Mouse (Mus musculus) neural tube, embryonic 15.5 days (tissue): Measurements from ENCODE around the gene Olfr1366. TPM values are rescaled to one million over a fixed set of nuclear protein-coding genes. Genes with fewer than 3 reads are reported as not detected.

Source experiments
- ATAC-seq: fragments of 200-750 bp; cut with Nextera tagmentation; 2 replicates; pipeline ENCODE4 v1.8.0; 2017; ENCODE audit warnings: mild to moderate bottlenecking, moderate TSS enrichment, moderate library complexity; ENCODE audit not compliant: low FRiP score
- H3K27ac ChIP-seq: fragments of 300-500 bp; sonication (generic); replicated peaks from 2 replicates; pipeline ENCODE4 v1.5.1; 2015; ENCODE audit warnings: mild to moderate bottlenecking, inconsistent platforms
- H3K27me3 ChIP-seq: fragments of 300-500 bp; sonication (generic); replicated peaks from 2 replicates; pipeline ENCODE4 v1.6.1; 2015; ENCODE audit warnings: inconsistent platforms
- H3K36me3 ChIP-seq: fragments of 300-500 bp; sonication (generic); 2 replicates; pipeline ENCODE4 v1.6.1; 2015; ENCODE audit warnings: inconsistent platforms
- H3K4me1 ChIP-seq: fragments of 300-500 bp; sonication (generic); 2 replicates; pipeline ENCODE4 v1.6.1; 2015; ENCODE audit warnings: inconsistent platforms
- H3K4me2 ChIP-seq: fragments of 300-500 bp; sonication (generic); 2 replicates; pipeline ENCODE4 v1.6.1; 2015; ENCODE audit warnings: inconsistent platforms, mild to moderate bottlenecking, moderate library complexity
- H3K4me3 ChIP-seq: fragments of 300-500 bp; sonication (generic); replicated peaks from 2 replicates; pipeline ENCODE4 v1.5.1; 2015; ENCODE audit warnings: mild to moderate bottlenecking, inconsistent platforms
- H3K9ac ChIP-seq: fragments of 300-500 bp; sonication (generic); replicated peaks from 2 replicates; pipeline ENCODE4 v1.6.1; 2015; ENCODE audit warnings: mild to moderate bottlenecking, inconsistent platforms
- H3K9me3 ChIP-seq: fragments of 300-500 bp; sonication (generic); replicated peaks from 2 replicates; pipeline ENCODE4 v1.6.1; 2016; ENCODE audit warnings: inconsistent platforms
- WGBS: fragments of 180-500 bp; shearing (Covaris S2); methylation state at CpG from one replicate; pipeline ENCODE4 v1.1.7; 2015; ENCODE audit warnings: mixed read lengths; 5-methylcytosine and 5-hydroxymethylcytosine counted together
- polyA plus RNA-seq: library from polyadenylated mRNA; unstranded; fragments of >200 nt; fragmentation: Nextera tagmentation; extraction: Ambion mirVana; gene quantifications from 2 replicates; pipeline ENCODE4 v1.2.1, GENCODE M21; 2015

Olfr1366 gene
- polyA plus RNA-seq, 1 experiment from 2014 or later = 0.08 TPM

GRCm38 (mm10) chr13:21492847-21493246 lies 49.8 kb downstream of the Olfr1366 start:
- Histone ChIP-seq H3K27ac (no peak overlapping the region), H3K4me3 (no peak overlapping the region), H3K9me3 (no peaks in the 10 kb centered on the region), H3K4me2 (no peak overlapping the region), H3K4me1 (no peaks in the 10 kb centered on the region), H3K36me3 (0 out of 2 replicates have a peak, but pooled peaks cover 2% of the 10 kb centered on the region), H3K9ac (no peak overlapping the region), H3K27me3 (no peaks in the 10 kb centered on the region)
- 95% methylated on average over 5 of the region's 5 CpGs for WGBS
- ATAC-seq = no peak

GRCm38 (mm10) chr13:21486881-21487280 lies 55.7 kb downstream of the Olfr1366 start:
- no peak overlapping the region for H3K27ac ChIP-seq
- ATAC-seq = no peak
- no peak overlapping the region for H3K4me3 ChIP-seq
- H3K36me3 ChIP-seq = peaks cover 33% of the 10 kb centered on the region
- H3K4me1 ChIP-seq = no peaks in the 10 kb centered on the region
- 89% methylated on average over 1 of the region's 1 CpGs for WGBS
- H3K9ac ChIP-seq = no peak overlapping the region
- H3K27me3 ChIP-seq = no peaks in the 10 kb centered on the region
- H3K4me2 ChIP-seq = no peak overlapping the region
- 0 out of 2 replicates have a peak, but pooled peaks cover 4% of the 10 kb centered on the region for H3K9me3 ChIP-seq

Other genes starting within 250 kb of the Olfr1366 start
- gene Gpx6, start 230.7 kb downstream of the Olfr1366 start, polyA plus RNA-seq = 0.24 and 0.27 TPM in 2 replicates
- not detected in 2 replicates for gene Olfr1367, start 195.9 kb downstream of the Olfr1366 start, polyA plus RNA-seq
- 12.4 and 13.0 TPM in 2 replicates for gene Zscan12, start 180.0 kb downstream of the Olfr1366 start, polyA plus RNA-seq
- gene Zkscan3, start 140.1 kb downstream of the Olfr1366 start, polyA plus RNA-seq = 63.5 and 63.7 TPM in 2 replicates
- gene Pgbd1, start 101.8 kb downstream of the Olfr1366 start, polyA plus RNA-seq = 3.0 and 3.1 TPM in 2 replicates
- gene Zscan26, start 89.1 kb downstream of the Olfr1366 start, polyA plus RNA-seq = 25.7 TPM in 2 replicates
- gene Nkapl, start 74.3 kb downstream of the Olfr1366 start, polyA plus RNA-seq = 3.0 TPM in 2 replicates
- 8.7 and 10.0 TPM in 2 replicates for gene Zkscan4, start 63.9 kb downstream of the Olfr1366 start, polyA plus RNA-seq
- gene Gm10065, start 63.4 kb downstream of the Olfr1366 start, polyA plus RNA-seq = not detected in 2 replicates
- 0.24 and 0.41 TPM in 2 replicates for gene AK157302, start 47.6 kb downstream of the Olfr1366 start, polyA plus RNA-seq
- gene Gm11273, start 41.4 kb downstream of the Olfr1366 start, polyA plus RNA-seq = 8.5 and 9.7 TPM in 2 replicates
- gene Zkscan8, start 11.7 kb downstream of the Olfr1366 start, polyA plus RNA-seq = 4.3 and 4.9 TPM in 2 replicates
- 0.04 TPM in 2 replicates for gene Olfr1535, start 17.1 kb upstream of the Olfr1366 start, polyA plus RNA-seq
- gene Olfr1364, start 39.0 kb upstream of the Olfr1366 start, polyA plus RNA-seq = not detected in 2 replicates
- not detected in 2 replicates for gene Olfr1362, start 71.2 kb upstream of the Olfr1366 start, polyA plus RNA-seq
- gene Olfr11, start 99.7 kb upstream of the Olfr1366 start, polyA plus RNA-seq = 0.04 TPM in 1 of 2 replicates, not detected in the other
- not detected in 2 replicates for gene Olfr1361, start 120.6 kb upstream of the Olfr1366 start, polyA plus RNA-seq
- gene Olfr1360, start 134.6 kb upstream of the Olfr1366 start, polyA plus RNA-seq = not detected in 2 replicates
- not detected in 2 replicates for gene Olfr1359, start 155.3 kb upstream of the Olfr1366 start, polyA plus RNA-seq
- gene Hist1h2bl, start 173.3 kb upstream of the Olfr1366 start, polyA plus RNA-seq = not detected in 2 replicates
- 7.9 and 9.5 TPM in 2 replicates for gene Hist1h2ai, start 173.6 kb upstream of the Olfr1366 start, polyA plus RNA-seq
- 3.2 and 5.6 TPM in 2 replicates for gene Hist1h3h, start 174.9 kb upstream of the Olfr1366 start, polyA plus RNA-seq
- gene Hist1h2bm, start 179.2 kb upstream of the Olfr1366 start, polyA plus RNA-seq = 0.87 and 2.3 TPM in 2 replicates
- 0.45 and 0.56 TPM in 2 replicates for gene Hist1h4j, start 192.3 kb upstream of the Olfr1366 start, polyA plus RNA-seq
- gene Hist1h4k, start 207.7 kb upstream of the Olfr1366 start, polyA plus RNA-seq = 2.2 and 2.7 TPM in 2 replicates
- gene Hist1h2ak, start 211.0 kb upstream of the Olfr1366 start, polyA plus RNA-seq = 5.6 and 7.7 TPM in 2 replicates
- gene Hist1h2bn, start 211.3 kb upstream of the Olfr1366 start, polyA plus RNA-seq = not detected in 2 replicates
- gene Hist1h1b, start 237.8 kb upstream of the Olfr1366 start, polyA plus RNA-seq = 2.2 and 5.8 TPM in 2 replicates
- 20.1 and 38.6 TPM in 2 replicates for gene Hist1h3i, start 240.6 kb upstream of the Olfr1366 start, polyA plus RNA-seq
- 4.1 TPM in 1 of 2 replicates, not detected in the other for gene Hist1h2an, start 244.4 kb upstream of the Olfr1366 start, polyA plus RNA-seq
- gene Hist1h2bp, start 244.7 kb upstream of the Olfr1366 start, polyA plus RNA-seq = 0.56 and 1.8 TPM in 2 replicates